Mouse (Mus musculus) adrenal gland, postnatal 25 days (tissue): ENCODE measurements around the gene Trappc3. TPM values are rescaled to one million over a fixed set of nuclear protein-coding genes. Genes with fewer than 3 reads are reported as not detected.

Experiments used
- DNase-seq: peaks from one replicate; pipeline ENCODE4 v3.0.0; 2021; ENCODE audit warnings: mixed read lengths
- total RNA-seq: library from RNA; stranded (reverse); gene quantifications from 2 replicates; pipeline ENCODE4 v1.2.3, GENCODE M21; 2021

The Trappc3 gene
- total RNA-seq, 1 experiment from 2014 or later, result 93.9 TPM

DNA sequence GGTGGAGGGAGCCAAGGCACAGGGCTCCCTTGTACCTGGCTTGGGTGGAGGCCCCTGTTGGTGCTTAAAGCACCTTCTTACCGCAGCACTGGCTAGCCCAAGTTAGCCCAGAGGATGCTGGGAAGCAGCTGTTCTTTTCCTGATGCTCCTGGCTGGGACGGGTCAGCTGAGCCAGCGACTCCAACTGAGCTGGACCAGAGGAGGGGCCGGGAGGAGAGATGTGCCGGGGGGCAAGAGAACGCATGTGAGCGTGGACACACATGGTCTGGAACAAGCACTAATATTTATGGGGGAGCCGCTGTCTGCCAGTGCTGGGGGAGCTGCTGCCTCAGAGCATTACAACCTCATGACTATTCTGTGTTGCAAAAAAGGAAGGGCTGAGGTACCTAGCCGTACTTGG is 16.8 kb downstream of the Trappc3 start:
- no peak for DNase-seq

DNA sequence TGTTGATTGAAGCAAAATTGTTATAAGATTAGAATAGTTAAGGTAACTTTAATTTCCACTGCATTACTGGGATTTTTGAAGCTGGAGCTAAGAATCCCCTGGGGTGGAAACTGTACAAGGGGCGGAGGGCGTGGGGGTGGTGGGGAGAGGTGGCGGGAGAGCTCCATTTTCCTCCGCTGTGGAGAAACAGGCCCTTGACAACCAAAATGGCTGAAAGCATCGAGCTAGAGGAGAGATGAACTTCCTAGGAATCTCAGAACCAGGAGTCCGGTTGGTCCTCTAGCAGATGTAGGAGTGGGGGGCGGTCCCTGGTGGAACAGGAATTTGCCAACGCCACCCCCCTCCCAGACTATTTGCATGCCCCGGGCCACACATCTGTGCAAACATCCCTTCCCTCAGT is 19.6 kb downstream of the Trappc3 start:
- DNase-seq, result no peak

DNA sequence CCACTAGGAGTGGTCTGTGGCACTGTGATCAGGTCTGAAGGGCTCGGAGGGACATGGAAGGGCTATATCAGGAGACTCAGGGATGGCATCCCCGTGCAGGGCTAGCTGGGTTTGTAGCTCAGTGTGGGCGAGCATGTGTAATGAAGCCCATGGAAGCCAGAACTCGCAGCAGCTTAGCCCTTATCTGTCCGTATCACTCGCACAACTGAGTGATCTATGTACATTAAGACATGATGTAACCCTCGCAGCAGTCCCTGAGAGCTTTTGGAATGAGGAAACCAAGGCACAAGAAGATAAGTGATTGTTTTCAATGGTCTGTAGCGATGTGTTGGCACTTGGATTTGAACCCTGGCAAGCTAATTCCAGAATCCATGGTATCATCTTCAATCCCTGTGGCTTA is 21.5 kb downstream of the Trappc3 start:
- DNase-seq, result no peak

DNA sequence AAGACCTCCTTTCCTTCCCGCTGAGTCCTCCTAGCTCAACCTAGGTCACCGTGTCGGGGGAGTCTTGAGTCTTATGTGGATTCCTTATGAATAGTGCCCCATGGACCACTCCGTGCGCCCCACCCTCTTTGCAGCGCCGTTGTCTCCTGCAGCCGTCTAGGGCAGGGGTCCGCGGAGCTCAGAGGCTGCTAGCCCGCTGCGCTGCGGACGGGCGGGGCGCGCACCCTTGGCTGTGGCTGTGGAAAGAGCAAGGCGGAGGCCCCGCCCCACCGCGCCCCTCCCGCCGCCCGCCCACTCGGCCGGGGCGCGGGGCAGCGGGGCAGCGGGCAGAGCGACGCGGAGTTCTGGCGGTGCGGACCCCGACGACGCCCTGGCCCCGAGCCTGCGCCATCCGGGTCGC is 24.4 kb downstream of the Trappc3 start, which contains the start of gene Col8a2:
Gene Col8a2, plus strand, starts transcription at position 302 of the 400 bp plus-strand sequence.
- no peak for DNase-seq

DNA sequence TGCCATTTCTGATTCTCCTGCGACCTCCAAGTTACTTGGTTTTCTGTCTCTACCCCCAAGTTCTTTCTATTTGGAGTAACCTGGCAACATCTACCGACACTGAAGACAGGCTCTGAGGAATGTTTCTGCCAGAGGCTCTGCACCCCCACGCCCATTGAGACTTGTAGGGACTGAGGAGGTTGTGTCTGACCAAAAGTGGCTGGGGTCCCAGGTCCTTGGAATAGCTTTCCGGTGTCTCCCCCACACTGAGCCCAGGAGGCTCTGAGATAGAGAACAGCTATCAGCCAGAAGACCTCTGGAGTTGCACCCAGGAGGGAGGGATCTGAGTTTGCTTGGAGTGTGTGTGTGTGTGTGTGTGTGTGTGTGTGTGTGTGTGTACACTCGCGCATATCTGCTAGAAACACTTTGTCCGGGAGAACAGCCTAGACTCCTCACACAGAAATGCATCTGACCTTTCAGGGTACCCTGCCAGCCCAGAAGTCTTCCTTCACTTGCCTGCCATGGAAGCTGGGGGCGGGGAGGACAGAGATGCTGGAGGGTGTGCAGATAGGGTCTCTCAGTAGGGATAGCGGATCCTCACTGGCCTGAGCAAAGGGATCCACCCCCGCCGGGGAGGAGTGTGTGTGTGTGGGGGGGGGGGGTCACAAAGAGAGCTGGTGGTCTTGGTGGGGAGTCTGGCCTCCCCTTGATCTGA is 25.3 kb downstream of the Trappc3 start:
- DNase-seq, result no peak

DNA sequence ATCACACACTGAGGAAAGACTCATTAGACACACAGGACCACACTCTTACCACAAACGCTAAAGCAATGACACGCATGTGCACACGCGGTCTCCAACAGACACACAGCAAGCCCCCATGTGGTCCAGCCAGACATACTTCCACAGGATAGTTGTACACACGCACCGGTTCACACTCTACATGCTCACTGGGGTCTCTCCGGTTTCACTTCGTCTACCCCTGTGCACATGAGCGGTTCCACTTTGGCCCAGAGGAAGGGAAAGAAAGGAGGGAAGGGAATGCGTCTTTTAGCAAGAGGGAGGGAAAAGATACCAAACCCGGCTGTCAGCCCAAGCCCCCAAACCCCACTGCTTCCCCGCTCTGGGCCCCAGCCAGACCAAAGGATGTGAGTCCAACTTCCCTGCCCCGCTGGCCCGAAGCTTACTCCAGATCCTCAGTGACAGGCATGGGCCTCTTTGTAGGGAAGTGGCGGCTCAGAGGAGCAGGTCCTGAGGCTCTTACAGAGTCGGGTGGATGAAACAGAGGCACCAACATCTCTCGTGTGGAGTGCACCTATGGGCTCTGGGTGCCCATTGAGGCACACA is 26.1 kb downstream of the Trappc3 start:
- no peak for DNase-seq

GRCm38 (mm10) chr4:126290314-126290713 is 28.2 kb downstream of the Trappc3 start:
- DNase-seq, result no peak

- DNase-seq, result no peak
Observed at GRCm38 (mm10) chr4:126291196-126291595, 29.1 kb downstream of the Trappc3 start.

DNA sequence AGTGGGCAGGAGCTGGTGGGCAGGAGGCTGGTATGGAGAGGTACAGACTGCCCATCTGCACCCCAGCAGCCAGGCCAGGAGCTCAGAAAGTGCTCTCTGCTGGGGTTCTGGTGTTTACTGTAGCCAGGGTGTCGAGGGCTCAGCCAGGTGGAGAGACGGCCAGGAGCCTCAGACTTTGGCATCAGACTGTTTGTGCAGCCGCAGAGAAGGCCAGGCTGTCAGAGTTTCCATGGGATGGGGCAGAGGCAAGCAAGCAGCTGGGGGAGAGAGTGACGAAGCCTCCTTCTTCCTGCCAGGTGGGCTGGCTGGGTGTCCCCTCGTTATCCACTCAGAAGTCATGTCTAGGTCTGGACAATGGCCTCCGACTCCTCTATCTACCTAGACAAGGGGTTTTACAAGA is 33.0 kb downstream of the Trappc3 start:
- DNase-seq, result no peak

- DNase-seq, result no peak
Observed at GRCm38 (mm10) chr4:126295937-126296336, 33.8 kb downstream of the Trappc3 start.

DNA sequence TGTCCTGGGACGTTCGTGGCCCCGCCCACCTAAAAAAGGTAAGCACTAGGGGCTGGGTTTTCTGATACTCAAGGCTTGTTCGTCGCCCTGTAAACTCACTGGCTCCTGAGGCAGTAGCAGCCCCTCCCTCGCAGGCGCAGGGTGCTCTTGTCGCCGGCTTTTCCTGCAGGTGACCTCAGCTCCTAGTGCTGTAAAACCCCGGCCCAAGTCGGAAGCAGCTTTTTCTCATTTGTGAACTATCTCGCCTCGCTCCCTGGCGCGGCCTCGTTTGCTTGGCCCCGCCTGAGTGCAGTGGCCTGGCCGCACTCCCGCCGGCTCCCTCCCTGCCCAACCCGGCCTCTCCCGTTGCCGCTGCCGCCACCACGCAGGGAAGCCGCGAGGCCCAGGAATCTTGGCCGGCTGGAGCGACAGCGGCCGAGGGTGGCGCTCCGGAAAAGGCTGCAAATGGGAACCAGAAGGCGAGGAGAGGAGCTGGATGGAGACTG is 34.5 kb downstream of the Trappc3 start:
- peak; percentile 77 for DNase-seq

GRCm38 (mm10) chr4:126300916-126301583 is 38.9 kb downstream of the Trappc3 start:
- no peak for DNase-seq

GRCm38 (mm10) chr4:126301584-126302309 is 39.6 kb downstream of the Trappc3 start:
- DNase-seq, result no peak

GRCm38 (mm10) chr4:126303877-126304276 is 41.8 kb downstream of the Trappc3 start:
- no peak for DNase-seq

DNA sequence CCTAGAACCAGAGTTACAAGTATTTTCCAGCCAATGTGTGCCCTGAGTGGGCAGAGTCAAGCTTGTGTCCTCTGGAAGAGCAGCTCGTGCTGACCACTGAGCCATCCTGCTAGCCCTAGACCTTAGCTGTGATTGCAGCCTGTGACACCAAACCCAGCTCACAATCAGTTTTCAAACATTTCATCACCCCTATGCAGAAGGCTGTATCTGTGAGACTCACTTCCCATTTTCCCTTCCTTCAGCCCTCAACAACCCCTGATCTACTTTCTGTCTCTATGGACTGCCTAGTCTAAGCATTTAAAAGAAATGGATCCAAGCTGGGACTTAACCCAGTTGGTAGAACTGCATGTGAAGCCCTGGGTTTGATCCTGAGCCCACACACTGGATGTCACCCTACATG is 43.3 kb downstream of the Trappc3 start:
- DNase-seq, result no peak

- DNase-seq, result no peak
Observed at GRCm38 (mm10) chr4:126306058-126306457, 43.9 kb downstream of the Trappc3 start.

DNA sequence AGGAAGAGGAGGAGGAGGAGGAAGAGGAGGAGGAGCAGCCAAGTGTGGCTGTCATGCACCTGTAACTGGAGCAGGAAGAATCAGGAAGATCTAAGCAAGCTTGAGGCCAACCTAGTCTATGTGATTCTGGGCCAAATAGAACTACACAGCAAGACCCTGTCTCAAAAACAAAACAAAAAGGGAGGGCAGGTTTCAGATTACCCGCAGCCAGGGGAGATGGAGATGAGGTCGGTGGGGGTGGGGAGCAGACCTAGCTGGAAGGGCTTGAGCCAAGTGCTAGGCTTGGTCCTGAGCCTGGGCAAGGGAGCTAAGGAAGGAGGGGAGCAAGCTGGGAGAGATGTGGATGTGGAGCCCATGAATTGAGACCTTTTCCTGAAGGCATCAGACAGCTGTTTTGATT is 44.7 kb downstream of the Trappc3 start:
- no peak for DNase-seq

DNA sequence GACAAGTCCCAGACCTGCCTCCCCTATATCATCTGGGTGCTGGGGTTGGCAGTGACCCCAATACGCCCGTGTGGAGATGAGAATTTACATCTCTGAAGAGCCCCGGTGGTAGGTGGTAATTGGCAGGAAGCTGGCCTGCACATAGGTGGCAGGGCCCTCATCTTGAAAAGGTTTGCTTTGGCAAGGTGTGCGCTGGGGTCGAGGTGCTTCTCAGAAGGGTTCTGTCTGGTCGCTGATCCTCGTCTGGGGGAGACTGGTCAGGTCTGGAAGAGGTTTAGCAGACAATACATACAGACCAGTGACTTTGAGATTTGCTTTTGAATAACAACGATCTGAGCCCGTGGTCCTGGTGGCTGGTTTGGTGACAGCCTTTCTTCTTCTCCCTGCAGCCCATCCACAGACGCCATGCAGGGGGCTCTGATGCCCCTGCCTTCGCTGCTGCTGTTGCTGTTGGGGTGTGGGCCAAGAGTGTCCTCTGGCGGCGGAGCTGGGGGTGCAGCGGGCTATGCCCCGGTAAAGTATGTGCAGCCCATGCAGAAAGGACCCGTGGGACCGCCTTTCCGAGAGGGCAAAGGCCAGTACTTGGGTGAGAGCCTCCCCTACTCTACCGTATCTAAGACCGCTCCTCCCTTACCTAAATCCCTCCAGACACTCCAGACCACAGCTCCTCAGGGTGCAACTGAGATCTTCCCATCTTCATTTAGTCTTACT is 47.2 kb downstream of the Trappc3 start:
- DNase-seq, result no peak

GRCm38 (mm10) chr4:126309922-126310309 is 47.8 kb downstream of the Trappc3 start:
- DNase-seq, result peak; percentile 89

GRCm38 (mm10) chr4:126310344-126310743 is 48.2 kb downstream of the Trappc3 start:
- no peak for DNase-seq

DNA sequence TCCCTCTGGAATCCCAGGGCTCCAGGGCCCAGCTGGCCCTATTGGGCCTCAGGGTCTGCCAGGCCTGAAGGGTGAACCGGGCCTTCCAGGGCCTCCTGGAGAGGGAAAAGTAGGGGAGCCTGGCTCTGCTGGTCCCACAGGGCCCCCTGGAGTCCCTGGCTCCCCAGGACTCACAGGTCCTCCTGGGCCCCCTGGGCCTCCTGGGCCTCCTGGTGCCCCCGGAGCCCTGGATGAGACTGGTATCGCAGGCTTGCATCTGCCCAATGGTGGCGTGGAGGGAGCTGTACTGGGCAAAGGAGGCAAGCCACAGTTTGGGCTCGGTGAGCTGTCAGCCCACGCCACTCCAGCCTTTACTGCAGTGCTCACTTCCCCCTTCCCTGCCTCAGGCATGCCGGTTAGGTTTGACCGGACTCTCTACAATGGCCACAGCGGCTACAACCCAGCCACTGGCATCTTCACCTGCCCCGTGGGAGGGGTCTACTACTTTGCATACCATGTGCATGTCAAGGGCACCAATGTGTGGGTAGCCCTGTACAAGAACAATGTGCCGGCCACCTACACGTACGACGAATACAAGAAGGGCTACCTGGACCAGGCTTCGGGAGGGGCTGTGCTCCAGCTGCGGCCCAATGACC is 49.6 kb downstream of the Trappc3 start:
- DNase-seq, result no peak

GRCm38 (mm10) chr4:126313202-126313601 is 51.1 kb downstream of the Trappc3 start:
- no peak for DNase-seq
